Mouse (Mus musculus) small intestine, adult 2 months (tissue): ENCODE data around the gene Aatk.

Experiments used
- CTCF ChIP-seq: fragments of 200-500 bp; IDR thresholded peaks from 2 replicates; pipeline ENCODE4 v1.5.1; 2012; ENCODE audit warnings: low read depth, mild to moderate bottlenecking, control low read depth, inconsistent platforms, low read length, moderate library complexity, mixed read lengths; ENCODE audit not compliant: insufficient replicate concordance, insufficient read length; ENCODE audit errors: extremely low read depth
- POLR2A ChIP-seq: fragments of 200-500 bp; IDR thresholded peaks from 2 replicates; pipeline ENCODE4 v1.6.1; 2012; ENCODE audit warnings: low read depth, mild to moderate bottlenecking, control low read depth, inconsistent platforms, low read length, moderate library complexity

- TF ChIP-seq POLR2A (no peak), CTCF (peak; percentile 72; the same call in 1 of the 2 replicates)
These were observed 33.7 kb downstream of the Aatk start for GRCm38 (mm10) chr11:120013174-120013711.
